Mouse (Mus musculus) liver, postnatal 0 days (tissue): ENCODE measurements around the gene Aatk.

ENCODE experiments used
- CTCF ChIP-seq: sonication (generic); IDR thresholded peaks from 2 replicates; pipeline ENCODE4 v1.5.1; 2016; ENCODE audit warnings: antibody characterized with exemption, low read depth
- EP300 ChIP-seq: IDR thresholded peaks from 2 replicates; pipeline ENCODE4 v1.6.1; 2016; ENCODE audit warnings: antibody characterized with exemption, low read depth, mild to moderate bottlenecking

DNA sequence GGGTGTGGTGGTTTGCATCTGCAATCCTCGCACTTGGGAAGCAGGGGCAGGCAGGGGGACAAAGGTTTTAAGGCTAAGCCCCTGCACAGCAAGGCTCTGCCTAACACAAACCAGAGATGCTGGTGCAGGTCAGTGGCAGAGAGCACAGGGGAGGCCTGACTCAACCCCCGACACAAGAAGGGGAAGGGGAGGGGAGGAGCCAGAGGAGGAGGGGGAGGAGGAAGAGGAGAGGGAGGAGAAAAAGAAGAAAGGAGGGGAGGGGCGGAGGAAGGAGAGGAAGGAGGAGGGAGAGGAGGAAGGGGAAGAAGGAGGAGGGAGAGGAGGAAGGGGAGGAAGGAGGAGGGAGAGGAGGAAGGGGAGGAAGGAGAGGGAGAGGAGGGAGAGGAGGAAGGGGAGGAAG lies 12.7 kb downstream of the Aatk start:
- TF ChIP-seq EP300 = no peak
- no peak for TF ChIP-seq CTCF
